Mouse (Mus musculus): ENCODE results near the gene Grid1.

- no peak for TF ChIP-seq CTCF (conservative IDR thresholded peaks at IDR 0.05; ENCODE audit: low read length)
- TF ChIP-seq NANOG (IDR thresholded peaks at IDR 0.05; ENCODE audit: borderline replicate concordance, low read length), result no peak
Measured at GRCm38 (mm10) chr14:34844166-34844565, 24.3 kb downstream of the Grid1 start.

Data from E14TG2a.4 (cell line).